Mouse (Mus musculus) kidney, adult 11 months (tissue): ENCODE data around the gene Ms4a18.
"Not testable (repeated sequence)": the region's sequence is repeated elsewhere in the genome, so short reads cannot be mapped to it uniquely, and the experiment has no call there.

Source experiments
- DNase-seq: peaks from one replicate; pipeline ENCODE4 v3.0.0; 2022

Gene Ms4a18

DNA sequence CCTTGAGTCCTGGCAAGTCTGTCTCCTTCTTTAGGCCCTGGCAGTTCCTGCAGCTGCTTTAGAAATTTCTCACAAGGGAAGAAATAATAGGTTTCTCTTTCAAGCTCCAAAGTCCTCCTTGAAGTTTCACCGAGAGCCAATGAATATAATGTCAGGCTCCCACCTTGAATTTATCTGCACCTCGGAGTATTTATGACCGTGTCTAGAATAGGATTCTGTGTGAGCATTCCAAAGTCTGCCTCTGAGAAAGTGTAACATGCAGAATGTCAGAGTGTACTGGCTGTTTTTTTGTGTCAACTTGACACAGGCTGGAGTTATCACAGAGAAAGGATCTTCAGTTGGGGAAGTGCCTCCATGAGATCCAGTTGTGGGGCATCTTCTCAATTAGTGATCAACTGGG is at the start of gene Ms4a18:
Ms4a18 (minus strand) TSS at position 141 of the 400 bp plus-strand sequence.
- no peak for DNase-seq

DNA sequence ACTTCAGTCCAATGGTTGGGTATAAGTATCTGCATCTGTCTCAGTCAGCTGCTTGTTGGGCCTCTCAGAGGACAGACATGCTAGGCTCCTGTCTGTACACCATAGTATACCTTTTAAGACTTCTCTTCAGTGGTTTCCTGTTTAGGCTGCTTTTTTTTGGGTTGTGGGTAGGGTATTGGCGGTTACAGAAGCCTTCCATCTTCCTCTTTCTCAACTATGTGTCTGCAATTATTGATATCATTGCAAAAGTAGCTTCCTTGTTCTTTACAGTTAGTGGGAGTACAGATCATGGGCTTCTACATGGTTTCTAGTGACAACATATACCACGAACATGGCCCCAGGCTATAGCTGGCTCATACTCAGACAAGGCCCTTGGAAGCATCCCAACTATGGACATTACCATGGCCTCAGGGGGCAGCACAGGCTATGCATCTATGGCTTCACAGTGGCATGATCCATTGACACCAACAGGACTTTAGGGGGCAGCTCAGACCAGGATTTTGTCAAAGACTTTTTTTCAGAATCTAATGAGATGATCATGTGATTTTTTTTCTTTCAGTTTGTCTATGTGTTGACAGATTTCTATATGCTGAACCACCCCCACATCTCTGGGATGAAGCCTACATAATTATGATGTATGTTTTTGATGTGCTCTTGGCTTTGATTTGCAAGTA is 47.5 kb upstream of the Ms4a18 start:
- DNase-seq = no peak

DNA sequence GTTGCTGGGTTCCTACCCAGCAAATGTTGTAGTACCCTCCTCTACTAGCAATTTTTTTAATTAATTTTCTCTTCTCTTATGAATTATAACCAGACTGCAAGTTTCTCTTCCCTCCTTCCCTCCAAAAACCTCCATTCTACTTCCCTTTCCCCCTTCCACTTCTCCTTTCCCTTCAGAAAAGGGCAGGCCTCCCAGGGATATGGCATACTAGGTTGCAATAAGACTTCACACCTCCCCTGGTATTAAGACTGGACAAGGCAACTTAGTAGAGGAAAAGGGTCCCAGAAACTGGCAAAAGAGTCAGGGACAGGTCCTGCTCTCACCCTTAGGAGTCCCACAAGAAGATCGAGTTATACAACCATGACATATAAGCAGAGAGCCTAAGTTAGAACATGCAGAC is 43.1 kb upstream of the Ms4a18 start:
- no peak for DNase-seq

DNA sequence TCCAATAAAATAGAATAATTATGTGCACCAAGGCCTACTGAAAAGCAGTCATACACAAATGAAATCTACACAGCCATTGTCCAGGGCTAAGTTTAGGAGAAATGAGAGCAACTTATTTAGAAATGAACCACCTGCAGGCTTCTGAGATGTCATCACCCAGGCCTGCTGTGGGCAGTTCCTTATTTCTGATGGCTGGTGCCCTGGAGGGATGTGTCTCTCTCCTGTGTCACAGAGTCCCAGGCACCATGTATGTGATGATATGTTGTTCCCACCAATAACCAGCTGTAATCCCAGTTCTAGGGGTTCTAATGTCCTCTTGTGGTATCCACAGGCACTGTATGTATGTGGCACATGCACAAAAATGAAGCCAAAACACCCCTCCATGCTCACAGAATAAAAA is 42.1 kb upstream of the Ms4a18 start:
- no peak for DNase-seq

DNA sequence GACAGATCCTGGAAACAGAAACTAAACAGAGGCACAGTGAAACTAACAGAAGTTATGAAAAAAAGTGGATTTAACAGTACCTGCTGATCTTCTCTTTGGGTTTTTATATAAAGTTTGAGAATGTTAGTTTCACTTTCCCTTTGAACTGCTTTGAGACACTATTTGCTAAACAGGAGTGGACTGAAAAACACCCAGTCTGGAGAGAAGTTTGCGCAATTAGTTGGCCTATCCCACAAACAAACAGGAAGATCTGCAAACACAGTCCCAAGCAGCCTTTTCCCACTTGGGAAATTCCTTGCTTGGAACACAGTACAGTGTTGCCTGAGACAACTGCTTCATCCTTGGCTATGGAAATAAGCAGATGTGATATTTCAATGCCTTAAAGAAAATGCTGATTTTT is 37.9 kb upstream of the Ms4a18 start:
- not testable (repeated sequence) for DNase-seq

DNA sequence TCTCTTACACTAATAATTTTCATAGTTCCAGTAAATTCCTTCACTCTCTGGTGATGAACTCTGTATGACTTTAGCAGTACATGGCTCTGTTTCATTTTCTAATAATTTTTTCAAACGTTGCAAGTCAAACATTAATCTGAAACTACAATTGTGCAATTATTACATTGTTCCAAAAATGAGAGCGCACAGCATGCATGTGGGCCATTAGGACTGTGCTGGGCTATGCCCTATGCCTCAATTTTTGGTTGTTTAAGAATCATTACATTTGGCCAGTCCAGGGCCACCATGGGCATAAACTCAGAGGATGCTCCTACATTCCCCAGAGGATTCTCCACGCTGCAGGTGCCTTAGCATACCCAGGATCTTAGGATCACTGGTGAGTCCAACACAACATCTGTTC is 35.4 kb upstream of the Ms4a18 start:
- no peak for DNase-seq

DNA sequence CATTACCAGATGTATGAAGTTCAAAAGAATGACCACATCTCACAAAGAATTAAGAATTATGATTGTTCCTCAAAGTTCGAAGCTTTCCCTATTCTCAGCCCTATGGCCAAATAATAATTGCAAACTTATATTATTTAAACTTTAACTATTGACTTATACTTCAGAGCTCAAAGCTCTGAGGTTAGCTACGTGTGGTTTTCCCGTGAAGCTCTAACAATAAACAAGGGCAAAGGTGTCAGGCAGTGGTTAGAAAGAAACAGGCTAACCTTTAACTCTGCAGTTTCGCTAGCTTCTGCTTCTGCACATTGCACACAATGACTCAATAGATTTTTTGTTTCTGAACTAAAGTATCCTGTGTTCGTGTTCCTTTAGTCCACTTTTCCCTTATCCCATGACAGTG is 35.0 kb upstream of the Ms4a18 start:
- no peak for DNase-seq

DNA sequence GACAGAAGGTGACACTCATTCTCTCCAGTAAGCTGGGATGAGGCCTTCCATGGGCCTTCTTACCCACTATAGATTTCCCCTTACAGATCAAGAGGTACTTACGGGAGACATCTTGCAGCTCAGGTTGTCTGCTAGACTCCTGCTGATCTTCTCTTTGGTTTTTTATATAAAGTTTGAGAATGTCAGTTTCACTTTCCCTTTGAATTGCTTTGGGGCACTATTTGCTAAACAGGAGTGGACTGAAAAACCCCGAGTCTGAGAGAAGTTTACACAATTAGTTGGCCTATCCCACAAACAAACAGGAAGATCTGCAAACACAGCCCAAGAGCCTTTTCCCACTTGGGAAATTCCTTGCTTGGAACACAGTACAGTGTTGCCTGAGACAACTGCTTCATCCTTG is 32.5 kb upstream of the Ms4a18 start:
- no peak for DNase-seq

DNA sequence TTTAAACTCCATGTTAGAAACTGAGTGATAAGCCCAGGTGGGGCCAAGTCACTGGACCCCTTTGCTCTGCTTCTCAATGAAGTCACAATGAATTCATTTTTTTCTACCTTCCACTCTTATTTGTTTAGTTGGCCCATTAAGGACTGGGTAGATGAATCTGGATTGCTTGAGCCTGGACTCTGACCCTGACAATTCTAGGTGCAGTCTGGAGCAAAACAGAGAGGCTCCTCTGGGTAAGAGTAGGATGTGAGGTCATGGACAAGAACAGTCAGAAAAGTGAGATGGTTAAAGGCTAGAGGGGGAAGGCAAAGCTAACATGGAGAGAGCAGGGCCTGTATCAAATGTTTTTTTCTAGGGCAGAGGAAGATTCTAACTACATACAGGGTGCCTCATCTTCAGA is 31.6 kb upstream of the Ms4a18 start:
- DNase-seq = no peak

DNA sequence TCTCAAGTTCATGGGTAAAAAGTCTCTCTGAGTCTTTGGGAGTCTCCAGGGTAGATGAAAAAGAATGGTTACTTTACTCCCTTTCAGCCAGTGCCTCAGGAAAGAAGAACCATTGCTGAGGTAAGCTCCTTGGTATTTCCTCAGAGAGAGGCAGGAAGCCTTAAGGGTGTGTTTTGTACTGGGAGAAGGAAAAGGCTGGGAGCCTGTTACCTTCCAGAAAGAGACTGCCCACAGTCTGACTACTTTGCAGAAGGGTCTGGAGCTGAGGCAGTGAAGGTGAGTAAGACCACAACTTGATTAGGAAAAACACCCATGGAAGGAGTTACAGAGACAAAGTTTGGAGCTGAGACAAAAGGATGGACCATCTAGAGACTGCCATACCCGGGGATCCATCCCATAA is 30.7 kb upstream of the Ms4a18 start:
- no peak for DNase-seq

DNA sequence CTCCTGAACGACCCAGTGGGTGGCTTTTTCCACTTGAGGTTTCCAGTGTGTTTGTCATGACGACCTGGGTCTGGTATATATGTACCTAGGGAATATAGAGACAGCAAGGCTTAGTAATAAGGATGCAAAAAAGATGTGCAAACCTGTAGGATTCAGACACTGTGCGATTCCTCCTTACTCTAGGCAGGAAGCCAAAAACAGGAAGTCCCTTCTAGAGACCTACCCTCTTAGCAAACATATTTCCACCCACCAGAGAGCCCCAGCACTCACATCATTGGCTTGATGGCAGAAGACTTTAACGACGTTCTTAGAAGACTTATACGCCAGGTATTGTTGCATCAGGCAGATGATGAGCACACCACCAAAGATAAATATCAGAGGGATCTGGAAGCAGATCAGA is 30.2 kb upstream of the Ms4a18 start:
- DNase-seq = no peak

DNA sequence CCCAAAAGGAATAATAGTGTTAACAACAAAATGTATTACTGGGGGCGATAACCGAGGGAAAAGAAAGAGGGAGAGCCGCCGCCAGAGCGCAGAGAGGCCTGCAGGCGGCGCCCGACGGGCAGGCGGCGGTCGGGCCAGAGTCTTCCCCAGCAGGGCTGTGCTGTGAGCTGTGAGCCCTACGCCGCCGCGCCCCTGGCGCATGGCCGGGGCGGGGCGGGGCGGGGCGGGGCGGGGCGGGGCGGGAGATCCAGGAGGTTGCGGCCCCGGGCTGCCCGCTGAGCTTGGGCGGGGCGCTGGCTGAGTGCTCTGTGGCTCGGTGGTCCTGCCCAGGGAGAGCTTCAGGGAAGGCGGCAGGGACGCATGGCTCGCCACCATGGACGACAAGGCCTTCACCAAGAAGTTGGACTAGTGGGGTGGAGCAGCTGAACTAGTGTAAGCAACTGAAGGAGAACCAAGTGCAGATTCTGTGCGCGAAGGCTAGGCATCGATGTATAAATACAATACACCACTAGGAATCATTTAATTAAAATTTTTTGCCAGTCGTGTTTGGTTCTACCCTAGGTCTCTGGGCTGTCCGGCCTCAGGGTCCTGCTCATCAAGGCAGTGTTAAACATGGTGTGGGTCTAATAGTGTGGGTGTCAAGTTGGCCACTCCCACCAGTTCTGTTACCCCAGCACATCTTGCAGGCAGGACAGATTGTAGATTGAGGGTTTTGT is 27.3 kb upstream of the Ms4a18 start:
- DNase-seq = peak; percentile 28

DNA sequence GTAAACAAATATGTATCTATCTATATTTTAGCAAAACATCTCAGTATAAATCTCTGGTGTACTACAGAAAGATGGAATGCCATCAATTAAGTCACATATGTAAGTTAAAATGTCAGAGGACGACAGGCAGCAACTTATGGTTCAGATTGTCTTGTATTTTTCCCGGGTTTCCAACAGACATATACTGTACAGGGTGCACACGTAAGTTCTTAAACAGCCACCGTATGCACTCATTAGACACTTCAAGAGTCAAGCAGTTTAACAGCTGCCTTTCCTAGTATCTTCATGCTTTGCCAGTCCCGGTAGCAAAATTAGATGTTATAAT is 26.8 kb upstream of the Ms4a18 start:
- no peak for DNase-seq

DNA sequence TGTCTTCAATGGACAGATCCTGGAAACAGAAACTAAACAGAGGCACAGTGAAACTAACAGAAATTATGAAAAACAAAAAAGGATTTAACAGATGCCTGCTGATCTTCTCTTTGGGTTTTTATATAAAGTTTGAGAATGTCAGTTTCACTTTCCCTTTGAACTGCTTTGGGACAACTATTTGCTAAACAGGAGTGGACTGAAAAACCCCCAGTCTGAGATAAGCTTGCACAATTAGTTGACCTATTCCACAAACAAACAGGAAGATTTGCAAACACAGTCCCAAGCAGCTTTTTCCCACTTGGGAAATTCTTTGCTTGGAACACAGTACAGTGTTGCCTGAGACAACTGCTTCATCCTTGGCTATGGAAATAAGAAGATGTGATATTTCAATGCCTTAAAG is 19.7 kb upstream of the Ms4a18 start:
- DNase-seq = no peak

DNA sequence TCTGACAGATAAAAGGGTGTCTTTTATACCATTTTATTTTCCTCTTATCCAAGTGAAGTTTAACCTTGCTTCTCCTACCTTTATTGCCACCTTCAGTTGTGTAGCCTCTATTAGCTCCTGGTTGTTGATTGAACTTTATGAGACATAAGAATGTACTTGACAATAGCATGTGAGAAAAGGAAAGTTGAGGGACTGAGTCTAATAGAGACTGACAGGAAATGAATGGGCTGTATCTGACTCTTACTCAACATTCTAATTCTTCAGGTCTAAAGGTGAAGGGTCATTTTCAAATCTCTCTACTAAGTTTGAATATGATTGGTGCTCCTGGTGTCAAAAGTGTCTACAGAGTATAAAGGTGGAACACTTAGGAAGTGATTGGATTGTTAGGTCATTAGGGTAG is 4.6 kb upstream of the Ms4a18 start:
- no peak for DNase-seq

DNA sequence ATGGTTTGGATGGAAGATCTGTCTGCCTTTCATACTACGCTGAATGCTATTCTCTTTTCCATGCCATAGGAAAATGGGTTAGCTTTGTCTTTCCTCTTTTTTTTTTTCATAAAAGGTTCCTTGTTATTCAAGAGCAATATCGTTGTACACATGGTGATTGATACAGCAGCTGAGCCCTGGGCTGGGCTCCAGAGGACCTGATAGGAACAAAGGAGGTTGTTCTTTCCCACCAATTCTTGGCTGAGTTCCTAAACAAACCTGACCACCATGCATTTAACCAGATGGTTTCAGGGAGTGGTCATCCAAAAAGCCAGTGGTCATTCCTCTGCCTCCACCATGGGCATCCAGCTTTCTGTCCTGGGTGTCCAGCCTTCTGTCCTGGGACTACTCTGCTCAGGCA is 580 bp downstream of the Ms4a18 start:
- no peak for DNase-seq

DNA sequence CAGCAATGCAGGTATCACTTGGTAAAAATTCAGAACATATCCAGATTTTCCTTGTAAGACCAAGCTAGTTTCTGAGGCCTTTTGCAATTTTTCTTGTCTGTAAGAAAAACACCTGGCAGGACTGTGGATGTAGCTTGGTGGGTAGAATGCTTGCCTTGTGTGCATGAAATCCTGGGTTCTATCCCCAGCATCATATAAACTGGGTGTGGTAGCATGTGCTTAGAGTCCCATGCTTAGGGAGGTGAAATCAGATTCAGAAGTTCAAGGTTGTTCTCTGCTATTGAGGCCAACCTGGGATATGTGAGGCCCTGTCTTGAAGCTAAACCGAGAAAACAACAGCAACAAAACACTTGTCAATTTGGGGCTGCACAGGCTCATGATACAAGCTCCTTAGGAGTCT is 1.8 kb downstream of the Ms4a18 start:
- no peak for DNase-seq

DNA sequence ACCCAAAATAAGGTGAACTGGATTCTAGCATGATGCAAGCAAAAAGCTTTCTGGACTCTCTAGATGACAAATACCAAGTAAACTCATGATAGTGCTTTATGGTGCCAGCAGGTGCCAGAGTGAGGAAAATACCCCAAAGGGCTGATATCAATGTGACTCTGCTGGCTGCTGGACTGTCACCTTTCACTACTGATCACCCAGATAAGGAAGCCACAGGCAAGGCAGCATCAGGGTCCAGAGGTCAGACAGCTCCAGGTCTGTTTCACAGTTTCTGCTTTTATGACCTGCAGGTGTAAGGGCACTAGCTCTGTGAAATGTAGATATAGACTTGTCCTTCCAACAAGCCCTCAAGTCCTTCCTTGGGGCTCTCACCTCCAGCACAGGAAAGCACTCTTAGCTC is 2.4 kb downstream of the Ms4a18 start:
- DNase-seq = no peak

DNA sequence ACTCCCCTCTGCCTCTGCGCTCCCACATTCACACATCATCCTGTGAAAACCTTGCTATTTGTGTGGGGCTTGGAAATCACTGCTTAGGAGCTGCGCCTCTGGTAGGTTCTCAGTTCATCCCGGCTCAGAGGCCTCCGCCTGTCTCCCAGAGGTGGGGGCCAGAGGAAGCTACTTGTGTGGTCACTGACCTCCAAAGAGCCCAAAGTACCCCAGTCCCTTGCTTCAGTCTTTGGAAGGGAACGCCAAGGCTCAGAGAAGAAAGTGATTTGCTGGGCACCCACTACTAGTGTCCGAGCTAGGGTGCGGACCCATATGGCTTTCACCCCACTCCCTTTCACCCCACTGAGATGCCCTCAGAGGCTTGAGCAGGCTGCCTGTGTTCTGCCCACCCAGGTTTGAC is 24.7 kb downstream of the Ms4a18 start, which contains the start of gene Ms4a15:
Ms4a15 (minus strand) TSS at position 101 of the 400 bp plus-strand sequence.
- no peak for DNase-seq

DNA sequence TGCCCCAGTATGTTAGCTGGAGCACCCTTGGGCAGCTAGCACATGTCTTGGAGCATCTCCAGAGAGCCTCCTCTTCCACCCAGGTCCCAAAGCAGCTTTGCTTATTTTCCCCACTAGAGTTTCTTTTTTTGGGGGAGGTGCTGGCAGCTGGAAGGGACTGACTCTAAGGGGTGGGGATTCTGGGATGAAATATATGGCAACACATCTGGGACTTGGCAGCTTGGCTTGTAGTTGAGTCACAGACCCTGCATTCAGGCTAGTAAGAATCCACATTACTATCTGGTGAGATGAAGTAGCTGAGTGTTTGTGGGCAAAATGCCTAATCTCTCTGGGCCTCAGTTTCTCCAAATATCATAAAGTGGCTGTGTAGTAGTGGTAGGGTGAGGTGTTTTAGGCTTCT is 25.9 kb downstream of the Ms4a18 start:
- no peak for DNase-seq

DNA sequence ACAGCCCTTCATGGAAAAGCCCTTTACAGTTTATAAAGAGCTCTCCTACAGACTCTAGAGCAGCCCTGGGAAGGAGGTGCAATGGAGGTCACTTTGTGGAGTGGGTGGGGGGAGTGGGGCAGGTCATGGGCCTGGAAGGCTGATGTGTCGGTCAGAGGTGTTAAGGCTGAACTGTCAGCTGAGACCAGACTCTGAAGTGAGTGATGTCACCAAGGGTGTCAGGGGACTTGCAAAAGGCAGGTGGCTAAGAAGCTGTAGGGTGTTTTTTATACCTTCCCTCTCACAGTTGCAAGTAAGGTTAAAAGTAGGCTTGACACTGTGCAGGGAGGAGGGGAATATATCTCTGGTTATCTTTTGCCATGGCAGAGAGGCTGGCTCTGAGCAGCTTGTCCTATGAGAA is 27.1 kb downstream of the Ms4a18 start:
- DNase-seq = no peak

DNA sequence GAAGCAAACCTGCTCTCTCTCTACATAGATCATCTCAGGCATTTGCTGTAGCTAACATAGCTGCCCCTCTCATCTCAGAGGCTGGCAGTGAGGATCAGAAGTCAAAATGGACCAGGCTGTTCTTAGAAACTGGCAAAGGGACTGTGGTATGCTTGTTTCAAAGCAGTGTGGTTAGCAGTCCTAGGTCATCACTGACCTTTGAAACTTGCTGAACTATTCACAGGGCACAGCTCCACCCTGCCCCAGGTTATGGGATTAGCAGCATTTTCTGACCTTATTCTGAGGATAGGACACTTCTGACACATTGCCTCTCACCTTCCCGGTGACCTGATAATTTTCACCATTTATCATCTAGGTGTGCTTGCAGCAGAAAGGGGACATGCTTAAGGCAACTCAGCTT is 29.3 kb downstream of the Ms4a18 start:
- no peak for DNase-seq

DNA sequence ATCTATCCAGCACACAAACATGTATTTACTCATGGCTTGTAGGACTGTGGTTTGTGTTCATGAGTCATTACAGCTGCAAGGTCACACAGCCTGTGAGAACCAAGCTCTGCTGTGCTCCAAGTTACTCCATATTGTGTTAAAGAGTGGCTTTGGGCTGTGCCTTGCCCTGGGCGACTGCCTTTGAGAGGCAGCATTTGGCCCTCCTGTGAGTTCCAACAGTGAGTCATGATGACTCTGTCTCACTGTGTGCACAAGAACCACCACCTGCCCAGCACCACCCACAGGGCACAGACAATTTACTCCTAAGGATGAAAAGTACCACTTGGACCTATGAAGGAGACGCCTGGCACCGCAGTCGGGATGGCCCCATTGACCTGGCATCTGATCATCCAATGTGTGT is 31.9 kb downstream of the Ms4a18 start:
- no peak for DNase-seq

DNA sequence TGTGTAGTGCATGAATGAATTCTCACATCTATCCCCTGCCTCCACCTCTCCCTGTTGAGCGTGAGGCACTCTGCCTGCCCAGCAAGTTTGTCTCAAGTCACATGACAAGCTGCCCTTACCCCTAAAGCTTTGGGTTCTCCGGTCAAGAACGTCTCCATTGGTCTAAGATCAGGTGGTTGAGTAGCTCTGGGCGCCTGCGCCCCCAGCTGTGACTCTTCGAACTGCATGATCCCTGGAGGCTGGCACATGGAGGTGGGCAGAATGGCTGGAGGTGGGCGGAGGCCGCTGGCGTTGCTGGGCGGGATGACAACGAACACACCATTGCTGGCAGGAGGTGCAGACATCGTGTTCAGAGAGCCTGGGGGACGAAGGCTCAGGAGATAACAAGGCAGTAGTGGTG is 33.3 kb downstream of the Ms4a18 start:
- DNase-seq = no peak

DNA sequence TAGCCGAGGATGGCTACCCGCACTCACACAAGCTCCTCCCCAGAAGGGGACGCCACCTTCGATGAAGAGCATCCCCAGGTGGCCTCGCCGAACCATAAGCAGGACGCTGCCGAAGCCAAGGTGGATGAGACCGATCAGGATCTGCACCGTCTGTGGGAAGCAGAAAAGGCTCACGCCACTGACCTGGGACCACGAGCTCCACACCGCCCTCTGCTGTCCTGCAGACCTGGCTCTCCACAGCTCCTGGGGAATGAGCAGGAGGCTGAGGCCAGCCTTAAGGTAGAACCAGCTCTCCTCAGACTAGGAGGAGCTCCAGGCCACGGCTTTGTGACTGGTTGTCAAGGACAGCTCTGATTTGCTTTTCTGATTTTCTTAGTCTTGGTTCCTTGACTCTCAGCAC is 34.7 kb downstream of the Ms4a18 start:
- DNase-seq = no peak
